Mouse (Mus musculus): ENCODE measurements at regions not wholly inside any gene's neighbourhood (a gene's known extent, or its start where the extent isn't known, plus 50 kb on each side); places are given as distances from the start of the nearest gene placed in this dataset.

- no peak for ATAC-seq (replicated peaks; ENCODE audit: insufficient number of reproducible peaks, low FRiP score, low TSS enrichment)
- WGBS (ENCODE audit: insufficient replicate concordance): 72% methylated on average over 9 of the region's 9 CpGs
Observed at GRCm38 (mm10) chr8:12513042-12513441, 59.8 kb upstream of the Spaca7 start.

GRCm38 (mm10) chr8:12514138-12514537, 58.7 kb upstream of the Spaca7 start:
- Histone ChIP-seq H3K4me2 (no peak overlapping the region), H3K36me3 (ENCODE audit: control insufficient read depth, insufficient read depth, low read length) (no peaks in the 10 kb centered on the region), H3K27me3 (ENCODE audit: control insufficient read depth, insufficient read depth, low read length) (peaks cover 5% of the 10 kb centered on the region; the same call in 1 of the 2 replicates), H3K9me3 (replicated peaks; ENCODE audit: control insufficient read depth, low read length) (0 out of 2 replicates have a peak, but pooled peaks cover 2% of the 10 kb centered on the region), H3K27ac (ENCODE audit: low read depth, low read length) (no peak overlapping the region), H3K4me1 (ENCODE audit: control insufficient read depth, insufficient read depth, low read length) (no peaks in the 10 kb centered on the region), H3K4me3 (ENCODE audit: low read depth, low read length) (no peak overlapping the region), H3K9ac (ENCODE audit: low read depth, low read length) (no peak overlapping the region)
- ATAC-seq (replicated peaks; ENCODE audit: insufficient number of reproducible peaks, low FRiP score, low TSS enrichment): no peak
- 69% methylated on average over 7 of the region's 7 CpGs for WGBS (ENCODE audit: insufficient replicate concordance)

More at GRCm38 (mm10) chr8:12513042-12513441, 59.8 kb upstream of the Spaca7 start:
- Histone ChIP-seq H3K4me3 (ENCODE audit: low read depth, low read length) (no peak overlapping the region), H3K27ac (ENCODE audit: low read depth, low read length) (no peak overlapping the region), H3K4me1 (ENCODE audit: control insufficient read depth, insufficient read depth, low read length) (no peaks in the 10 kb centered on the region), H3K4me2 (no peak overlapping the region), H3K27me3 (ENCODE audit: control insufficient read depth, insufficient read depth, low read length) (peaks cover 13% of the 10 kb centered on the region), H3K9ac (ENCODE audit: low read depth, low read length) (no peak overlapping the region), H3K9me3 (replicated peaks; ENCODE audit: control insufficient read depth, low read length) (no peaks in the 10 kb centered on the region), H3K36me3 (ENCODE audit: control insufficient read depth, insufficient read depth, low read length) (no peaks in the 10 kb centered on the region)

- Histone ChIP-seq H3K4me1 (ENCODE audit: control insufficient read depth, insufficient read depth, low read length) (no peaks in the 10 kb centered on the region), H3K27me3 (ENCODE audit: control insufficient read depth, insufficient read depth, low read length) (no peaks in the 10 kb centered on the region), H3K27ac (ENCODE audit: low read depth, low read length) (no peak overlapping the region), H3K9me3 (replicated peaks; ENCODE audit: control insufficient read depth, low read length) (0 out of 2 replicates have a peak, but pooled peaks cover 6% of the 10 kb centered on the region), H3K9ac (ENCODE audit: low read depth, low read length) (no peak overlapping the region), H3K36me3 (ENCODE audit: control insufficient read depth, insufficient read depth, low read length) (no peaks in the 10 kb centered on the region), H3K4me2 (no peak overlapping the region), H3K4me3 (ENCODE audit: low read depth, low read length) (no peak overlapping the region)
- WGBS (ENCODE audit: insufficient replicate concordance): 54% methylated on average over 9 of the region's 9 CpGs
- no peak for ATAC-seq (replicated peaks; ENCODE audit: insufficient number of reproducible peaks, low FRiP score, low TSS enrichment)
Observed at GRCm38 (mm10) chr8:12521636-12522035, 51.2 kb upstream of the Spaca7 start.

All from heart, embryonic 11.5 days (tissue).